Mouse (Mus musculus) heart, postnatal 0 days (tissue): ENCODE measurements around the gene Mboat7. TPM values are rescaled to one million over a fixed set of nuclear protein-coding genes. Genes with fewer than 3 reads are reported as not detected.
"Not testable (repeated sequence)": the region's sequence is repeated elsewhere in the genome, so short reads cannot be mapped to it uniquely, and the experiment has no call there.

Experiments used
- ATAC-seq: fragments of 200-750 bp; cut with Nextera tagmentation; 2 replicates; pipeline ENCODE4 v1.8.0; 2017; ENCODE audit warnings: low read depth, moderate number of reproducible peaks, moderate library complexity; ENCODE audit not compliant: insufficient read depth
- DNase-seq: peaks from one replicate; pipeline ENCODE4 v3.0.0-alpha.2; 2016; ENCODE audit warnings: low spot score
- H3K27ac ChIP-seq: fragments of 300-500 bp; sonication (generic); 2 replicates; pipeline ENCODE4 v1.5.1; 2014; ENCODE audit warnings: low read depth, mild to moderate bottlenecking
- H3K27me3 ChIP-seq: fragments of 300-500 bp; sonication (generic); 2 replicates; pipeline ENCODE4 v1.6.1; 2014; ENCODE audit warnings: low read length, mixed read lengths; ENCODE audit not compliant: control insufficient read depth, insufficient read depth
- H3K36me3 ChIP-seq: fragments of 300-500 bp; sonication (generic); replicated peaks from 2 replicates; pipeline ENCODE4 v1.6.1; 2014; ENCODE audit warnings: low read length, mixed read lengths; ENCODE audit not compliant: control insufficient read depth, insufficient read depth
- H3K4me1 ChIP-seq: fragments of 300-500 bp; sonication (generic); 2 replicates; pipeline ENCODE4 v1.6.1; 2014; ENCODE audit warnings: antibody characterized with exemption; ENCODE audit not compliant: control insufficient read depth, insufficient read depth
- H3K4me2 ChIP-seq: fragments of 300-500 bp; sonication (generic); 2 replicates; pipeline ENCODE4 v1.6.1; 2014; ENCODE audit warnings: low read depth, mild to moderate bottlenecking, low read length, moderate library complexity
- H3K4me3 ChIP-seq: fragments of 300-500 bp; sonication (generic); 2 replicates; pipeline ENCODE4 v1.5.1; 2014; ENCODE audit warnings: low read depth, low read length
- H3K9ac ChIP-seq: fragments of 300-500 bp; sonication (generic); replicated peaks from 2 replicates; pipeline ENCODE4 v1.6.1; 2014; ENCODE audit warnings: low read depth, low read length, mixed read lengths
- H3K9me3 ChIP-seq: fragments of 300-500 bp; sonication (generic); replicated peaks from 2 replicates; pipeline ENCODE4 v1.6.1; 2016; ENCODE audit warnings: low read length; ENCODE audit not compliant: control insufficient read depth
- CTCF ChIP-seq: IDR thresholded peaks from 2 replicates; pipeline ENCODE4 v1.5.1; 2016; ENCODE audit warnings: antibody characterized with exemption, control low read depth, low read depth
- EP300 ChIP-seq: IDR thresholded peaks from 2 replicates; pipeline ENCODE4 v1.6.1; 2016; ENCODE audit warnings: antibody characterized with exemption, low read depth
- WGBS: fragments of 180-500 bp; shearing (Covaris S2); extraction: QIAGEN DNeasy Blood & Tissue Kit; methylation state at CpG from one replicate; pipeline ENCODE4 v1.1.7; 2014; 5-methylcytosine and 5-hydroxymethylcytosine counted together
- polyA plus RNA-seq: library from polyadenylated mRNA; unstranded; fragments of >200 nt; fragmentation: Nextera tagmentation; extraction: Ambion mirVana; gene quantifications from 2 replicates; pipeline ENCODE4 v1.2.1, GENCODE M21; 2015
- total RNA-seq: library from RNA; depleted of rRNA; stranded (reverse); fragments of >200 nt; gene quantifications from 2 replicates; pipeline ENCODE4 v1.2.3, GENCODE M21; 2014; ENCODE audit warnings: low replicate concordance; rRNA removed

Gene Mboat7
- total RNA-seq, result 33.7 and 48.4 TPM in 2 replicates
- polyA plus RNA-seq, result 19.6 and 20.3 TPM in 2 replicates

GRCm38 (mm10) chr7:3692987-3693808, at the start of gene Mboat7:
Gene Mboat7, minus strand, starts transcription at chr7:3693523.
- peaks cover 23% of the 10 kb centered on the region for H3K36me3 ChIP-seq
- ATAC-seq (peak; percentile 90), DNase-seq (peak; percentile 99)
- no peaks in the 10 kb centered on the region for H3K27me3 ChIP-seq
- no peaks in the 10 kb centered on the region for H3K9me3 ChIP-seq
- H3K4me3 ChIP-seq, result peak within 1 kb of the TSS; percentile 76
- peak within 1 kb of the TSS; percentile 91 for H3K27ac ChIP-seq
- peaks cover 14% of the 10 kb centered on the region for H3K4me1 ChIP-seq
- peak within 1 kb of the TSS; percentile 97 for H3K4me2 ChIP-seq
- under 1% methylated on average over 55 of the region's 55 CpGs for WGBS
- no peak; the same call in 1 of the 2 replicates for TF ChIP-seq EP300
- TF ChIP-seq CTCF, result no peak
- H3K9ac ChIP-seq, result peak within 1 kb of the TSS; percentile 75

- not testable (repeated sequence) for H3K9me3 ChIP-seq, DNase-seq, H3K9ac ChIP-seq, H3K27ac ChIP-seq, H3K27me3 ChIP-seq, H3K36me3 ChIP-seq, H3K4me3 ChIP-seq, H3K4me1 ChIP-seq, H3K4me2 ChIP-seq, ATAC-seq
- no CpG with 5 or more reads among the region's 1 CpGs for WGBS
Measured at GRCm38 (mm10) chr7:3732675-3733074, 39.4 kb upstream of the Mboat7 start.

- not testable (repeated sequence) for DNase-seq, H3K9ac ChIP-seq, H3K4me3 ChIP-seq, H3K4me1 ChIP-seq, H3K9me3 ChIP-seq, H3K27ac ChIP-seq, H3K27me3 ChIP-seq, H3K36me3 ChIP-seq, H3K4me2 ChIP-seq, ATAC-seq
Measured at GRCm38 (mm10) chr7:3725459-3725858, 32.1 kb upstream of the Mboat7 start.

- not testable (repeated sequence) for H3K4me2 ChIP-seq, H3K4me3 ChIP-seq, DNase-seq, H3K9ac ChIP-seq, ATAC-seq, H3K27me3 ChIP-seq, H3K27ac ChIP-seq, H3K9me3 ChIP-seq, H3K36me3 ChIP-seq, H3K4me1 ChIP-seq
- WGBS, result 40% methylated on average over 1 of the region's 3 CpGs
Measured at GRCm38 (mm10) chr7:3720268-3720667, 26.9 kb upstream of the Mboat7 start, which contains the start of gene Pirb. Gene Pirb, minus strand, starts transcription at chr7:3720391.

GRCm38 (mm10) chr7:3715249-3715648, 21.9 kb upstream of the Mboat7 start:
- no peak for TF ChIP-seq CTCF
- TF ChIP-seq EP300, result no peak
- Histone ChIP-seq H3K4me1 (no peaks in the 10 kb centered on the region), H3K27ac (no peak overlapping the region), H3K27me3 (no peaks in the 10 kb centered on the region), H3K4me3 (no peak overlapping the region), H3K4me2 (no peak overlapping the region), H3K9me3 (no peaks in the 10 kb centered on the region), H3K9ac (no peak overlapping the region), H3K36me3 (no peaks in the 10 kb centered on the region)
- 25% methylated on average over 1 of the region's 1 CpGs for WGBS
- ATAC-seq, result no peak
- DNase-seq, result no peak
